Mouse (Mus musculus) bone marrow macrophage, adult 2 months (primary cell): ENCODE measurements around the gene Gm21954. TPM values are rescaled to one million over a fixed set of nuclear protein-coding genes. Genes with fewer than 3 reads are reported as not detected.

ENCODE experiments used
- H3K27ac ChIP-seq: 2 replicates; pipeline ENCODE4 v1.5.1; 2012; ENCODE audit warnings: low read depth, low read length; ENCODE audit not compliant: insufficient read depth
- H3K4me1 ChIP-seq: 2 replicates; pipeline ENCODE4 v1.6.1; 2012; ENCODE audit warnings: low read length; ENCODE audit not compliant: control insufficient read depth, insufficient read depth
- H3K4me3 ChIP-seq: 2 replicates; pipeline ENCODE4 v1.5.1; 2012; ENCODE audit warnings: mild to moderate bottlenecking, low read length, moderate library complexity; ENCODE audit not compliant: insufficient read depth
- CTCF ChIP-seq: IDR thresholded peaks from 2 replicates; pipeline ENCODE4 v1.5.1; 2012; ENCODE audit warnings: low read depth, mild to moderate bottlenecking, low read length, moderate library complexity
- POLR2A ChIP-seq: IDR thresholded peaks from 2 replicates; pipeline ENCODE4 v1.6.1; 2012; ENCODE audit warnings: mild to moderate bottlenecking, low read depth, low read length, borderline replicate concordance
- polyA plus RNA-seq: library from polyadenylated mRNA; stranded (reverse); fragments of >200 nt; gene quantifications from 2 replicates; pipeline ENCODE4 v1.2.4, GENCODE M21; 2012; ENCODE audit not compliant: missing spikeins, insufficient read depth, insufficient read length

Gene Gm21954
- polyA plus RNA-seq, 1 experiment: not detected

- TF ChIP-seq CTCF (no peak), POLR2A (no peak)
- H3K4me1 ChIP-seq: peaks cover 6% of the 10 kb centered on the region
- H3K4me3 ChIP-seq: no peak overlapping the region
- H3K27ac ChIP-seq: no peak overlapping the region
These were observed 25.3 kb downstream of the Gm21954 start for GRCm38 (mm10) chr3:55446681-55447080.

- H3K27ac ChIP-seq: no peak overlapping the region
- peaks cover 19% of the 10 kb centered on the region for H3K4me1 ChIP-seq
- no peak for TF ChIP-seq CTCF
- no peak for TF ChIP-seq POLR2A
- no peak overlapping the region for H3K4me3 ChIP-seq
These were observed 28.3 kb downstream of the Gm21954 start for GRCm38 (mm10) chr3:55443725-55444124.

- TF ChIP-seq POLR2A (no peak), CTCF (no peak)
These were observed 28.7 kb downstream of the Gm21954 start for GRCm38 (mm10) chr3:55443271-55443670.

GRCm38 (mm10) chr3:55442012-55442645 is 29.9 kb downstream of the Gm21954 start:
- H3K27ac ChIP-seq: no peak overlapping the region
- H3K4me1 ChIP-seq: peaks cover 24% of the 10 kb centered on the region
- H3K4me3 ChIP-seq: no peak overlapping the region
- TF ChIP-seq POLR2A (no peak), CTCF (no peak)

More at GRCm38 (mm10) chr3:55443271-55443670, 28.7 kb downstream of the Gm21954 start:
- Histone ChIP-seq H3K4me1 (peaks cover 23% of the 10 kb centered on the region), H3K27ac (no peak overlapping the region), H3K4me3 (no peak overlapping the region)

GRCm38 (mm10) chr3:55440342-55440741 is 31.7 kb downstream of the Gm21954 start:
- Histone ChIP-seq H3K27ac (no peak overlapping the region), H3K4me3 (no peak overlapping the region), H3K4me1 (peaks cover 24% of the 10 kb centered on the region)
- TF ChIP-seq POLR2A (no peak), CTCF (no peak)

GRCm38 (mm10) chr3:55438824-55439446 is 33.1 kb downstream of the Gm21954 start:
- H3K27ac ChIP-seq: no peak overlapping the region
- peaks cover 24% of the 10 kb centered on the region for H3K4me1 ChIP-seq
- H3K4me3 ChIP-seq: no peak overlapping the region
- TF ChIP-seq CTCF (no peak), POLR2A (no peak)

- H3K27ac ChIP-seq: no peak overlapping the region
- H3K4me3 ChIP-seq: no peak overlapping the region
- H3K4me1 ChIP-seq: peaks cover 11% of the 10 kb centered on the region
- no peak for TF ChIP-seq CTCF
- TF ChIP-seq POLR2A: no peak
These were observed 37.7 kb downstream of the Gm21954 start for GRCm38 (mm10) chr3:55434276-55434675.

GRCm38 (mm10) chr3:55431223-55431622 is 40.8 kb downstream of the Gm21954 start:
- H3K4me3 ChIP-seq: no peak overlapping the region
- H3K4me1 ChIP-seq: no peaks in the 10 kb centered on the region
- H3K27ac ChIP-seq: no peak overlapping the region
- no peak for TF ChIP-seq CTCF

- H3K4me3 ChIP-seq: no peak overlapping the region
- no peak overlapping the region for H3K27ac ChIP-seq
- TF ChIP-seq CTCF: no peak
- TF ChIP-seq POLR2A: no peak
- H3K4me1 ChIP-seq: no peaks in the 10 kb centered on the region
These were observed 41.9 kb downstream of the Gm21954 start for GRCm38 (mm10) chr3:55430022-55430549.
